Mouse (Mus musculus) right cerebral cortex, adult 2 months (tissue): Measurements from ENCODE around the gene Rasal2.
A peak's percentile ranks its signal among the peaks of the same experiment; 100 is the strongest.
"Not testable (repeated sequence)": the region's sequence is repeated elsewhere in the genome, so short reads cannot be mapped to it uniquely, and the experiment has no call there.

Experiments used
- DNase-seq, 2 experiments: peaks; one replicate each; pipeline ENCODE4 v3.0.0; 2021 to 2022; ENCODE audit warnings: low spot score in 2 of 2

Rasal2 gene

DNA sequence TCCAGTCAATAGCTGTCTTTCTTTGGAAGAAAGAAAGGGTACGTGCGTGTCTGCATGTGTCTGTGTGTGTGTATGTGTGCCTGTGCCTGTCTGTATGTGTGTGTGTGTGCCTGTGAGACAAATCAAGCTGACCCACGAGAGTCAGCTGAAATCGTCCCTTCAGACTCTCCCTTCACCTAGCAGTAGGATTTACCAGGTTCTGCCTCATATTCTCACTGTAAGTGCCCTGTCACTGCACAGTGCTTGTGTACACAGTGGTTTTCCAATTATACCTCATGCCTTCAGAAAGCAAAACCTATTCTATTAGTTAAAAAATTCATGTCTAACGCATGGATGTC lies 168.0 kb downstream of the Rasal2 start:
- DNase-seq = no peak

DNA sequence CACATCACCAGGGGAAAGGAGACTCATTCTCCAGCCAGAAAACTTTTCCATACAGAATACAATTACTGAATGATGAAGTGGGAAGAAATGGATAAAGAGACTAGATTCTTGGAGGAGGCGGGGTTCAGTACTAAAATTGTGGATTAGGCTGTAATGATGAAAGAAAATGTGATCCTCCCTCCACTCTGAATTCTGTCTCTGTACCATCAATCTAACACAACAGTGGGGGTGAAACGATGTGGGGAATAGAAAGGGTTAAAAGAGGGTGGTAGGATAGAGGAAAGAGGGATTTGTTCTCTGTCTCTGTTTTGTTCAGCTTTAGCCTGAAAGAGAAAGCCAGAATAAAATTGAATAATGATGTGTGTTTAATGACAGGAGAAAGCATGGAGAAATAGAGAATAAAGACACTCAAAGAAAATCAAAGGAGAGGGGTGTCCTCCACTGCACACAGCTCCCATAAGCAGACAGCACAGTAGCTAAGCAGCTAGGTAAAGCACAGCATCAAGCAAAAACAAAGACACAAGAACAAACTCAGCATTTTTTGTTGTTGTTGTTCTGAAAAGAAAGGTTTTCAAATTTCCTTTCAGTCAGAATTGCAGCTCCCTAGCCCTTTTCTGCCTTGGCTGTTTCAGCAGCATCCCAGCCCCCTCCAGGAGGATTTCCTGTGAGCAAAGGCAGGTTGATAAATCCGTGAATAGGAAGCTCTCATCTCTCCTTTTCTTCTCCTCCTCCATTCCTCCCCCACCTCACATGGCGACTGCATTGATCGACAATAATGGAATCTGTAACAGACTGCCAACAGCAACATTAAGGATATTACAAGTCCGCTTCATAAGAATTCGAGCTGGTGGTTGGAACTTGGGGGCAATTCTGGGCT lies 168.6 kb downstream of the Rasal2 start:
- DNase-seq = peak; percentile 51 to 54

DNA sequence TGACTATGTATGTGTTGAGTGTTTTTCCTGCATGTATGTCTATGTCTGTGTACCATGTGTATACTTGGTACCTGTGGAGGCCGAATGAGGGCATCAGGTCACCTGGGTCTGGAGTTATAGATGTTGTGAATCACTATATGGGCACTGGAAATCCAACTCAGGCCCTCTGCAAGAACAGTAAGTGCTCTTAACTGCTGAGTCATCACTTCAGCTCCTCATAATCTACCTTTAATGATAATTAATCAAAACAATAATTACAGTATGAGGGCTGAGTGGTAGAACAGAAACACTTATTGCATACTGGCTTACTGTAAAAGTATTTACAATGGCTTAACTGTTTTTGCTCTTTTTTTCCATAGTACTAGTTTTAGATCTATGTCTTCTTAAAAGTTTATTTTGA lies 172.7 kb downstream of the Rasal2 start:
- DNase-seq = no peak

DNA sequence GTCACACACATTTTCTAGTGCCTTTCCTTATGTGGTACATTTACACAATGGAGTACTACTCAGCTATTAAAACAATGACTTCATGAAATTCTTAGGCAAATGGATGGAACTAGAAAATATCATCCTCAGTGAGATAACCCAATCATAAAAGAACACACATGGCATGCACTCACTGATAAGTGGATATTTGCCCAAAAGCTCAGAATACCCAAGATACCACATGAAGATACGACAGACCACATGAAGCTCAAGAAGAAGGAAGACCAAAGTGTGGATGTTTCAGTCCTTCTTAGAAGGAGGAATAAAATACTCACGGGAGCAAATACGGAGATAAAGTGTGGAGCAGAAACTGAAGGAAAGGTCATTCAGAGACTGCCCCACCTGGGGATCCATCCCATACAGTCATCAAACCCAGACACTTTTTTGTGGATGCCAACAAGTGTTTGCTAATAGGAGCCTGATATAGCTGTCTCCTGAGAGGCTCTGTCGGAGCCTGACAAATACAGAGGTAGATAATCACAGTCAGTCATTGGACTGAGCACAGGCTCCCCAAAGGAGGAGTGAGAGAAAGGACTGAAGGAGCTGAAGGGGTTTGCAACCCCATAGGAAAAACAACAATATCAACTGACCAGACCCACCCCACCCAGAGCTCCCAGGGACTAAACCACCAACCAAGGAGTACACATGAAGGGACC lies 175.6 kb downstream of the Rasal2 start:
- DNase-seq = not testable (repeated sequence)

DNA sequence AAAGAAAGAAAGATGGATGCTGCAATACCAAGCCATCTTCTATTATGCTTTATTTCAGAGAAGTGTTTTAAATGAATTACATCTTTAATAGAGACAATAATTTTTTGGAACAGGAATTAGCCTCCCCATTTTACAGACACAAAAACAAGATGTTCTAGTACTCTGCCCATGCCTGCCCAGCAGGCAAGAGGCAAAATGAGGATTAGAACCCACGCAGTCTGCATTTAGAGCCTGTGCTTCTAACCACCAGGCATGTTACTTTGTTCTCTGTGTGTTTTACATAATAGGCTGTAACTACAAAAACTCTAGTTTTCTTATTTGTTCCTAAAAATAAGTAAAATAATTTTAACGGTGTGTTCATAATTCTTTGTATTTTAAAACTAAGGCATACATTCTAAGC lies 178.9 kb downstream of the Rasal2 start:
- no peak for DNase-seq

DNA sequence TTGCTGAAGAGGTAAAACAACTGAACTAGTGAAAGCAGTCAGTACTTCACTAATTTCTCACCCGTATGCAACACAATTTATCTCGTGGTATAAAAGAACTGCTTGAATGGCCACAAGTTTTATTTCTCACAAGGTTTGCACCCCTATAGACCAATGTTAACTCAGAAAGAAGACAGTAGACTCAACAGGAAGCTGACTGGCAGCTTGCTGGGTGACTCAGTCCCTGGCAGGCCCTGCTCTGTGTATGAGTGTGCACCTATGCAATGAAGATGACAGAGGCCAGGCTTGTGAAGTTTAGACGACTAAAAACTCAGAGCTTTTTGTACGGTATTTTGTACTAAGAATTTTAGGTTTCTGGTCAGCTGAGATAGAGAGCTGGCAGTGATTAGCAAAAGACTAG lies 180.0 kb downstream of the Rasal2 start:
- peak in 1 of 2 experiments; percentile 54 for DNase-seq

DNA sequence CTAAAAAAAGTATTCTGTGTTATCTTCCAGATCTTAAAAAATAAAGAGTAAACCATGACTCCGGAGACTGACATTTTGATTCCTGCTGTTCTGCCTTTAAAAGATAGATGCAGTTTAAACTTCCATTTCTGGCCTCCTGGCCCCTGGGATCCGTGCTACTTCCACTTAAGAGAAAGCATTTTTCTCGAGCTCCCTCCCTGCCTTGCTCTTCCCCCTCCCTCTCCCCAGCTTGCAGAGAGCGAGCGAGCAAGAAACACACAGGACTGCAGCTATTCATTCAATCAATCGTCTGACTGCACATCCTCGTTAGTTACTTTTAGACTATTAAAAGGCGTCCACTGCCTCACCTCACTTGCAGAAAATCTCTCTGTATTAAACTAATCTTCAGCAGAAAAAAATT lies 181.4 kb downstream of the Rasal2 start:
- peak; percentile 54 to 66 for DNase-seq

DNA sequence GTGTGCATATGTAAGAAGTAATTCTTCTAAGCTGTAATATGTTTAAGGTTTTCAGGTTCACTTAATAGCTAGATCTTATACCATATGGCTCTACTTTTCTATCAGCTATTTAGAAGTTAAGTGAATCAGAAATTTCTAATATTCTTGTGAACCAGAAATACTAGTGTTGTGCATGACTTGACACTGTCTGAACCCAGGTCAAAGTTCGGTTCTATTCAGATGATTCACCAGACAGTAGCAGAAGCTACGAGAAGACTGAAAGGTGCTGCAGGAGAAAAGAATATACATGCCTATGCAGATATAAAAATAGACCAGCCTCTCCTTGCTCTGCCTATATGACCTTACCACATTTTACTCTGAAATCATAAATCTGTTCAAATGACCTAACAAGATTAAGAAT lies 182.0 kb downstream of the Rasal2 start:
- DNase-seq = no peak

DNA sequence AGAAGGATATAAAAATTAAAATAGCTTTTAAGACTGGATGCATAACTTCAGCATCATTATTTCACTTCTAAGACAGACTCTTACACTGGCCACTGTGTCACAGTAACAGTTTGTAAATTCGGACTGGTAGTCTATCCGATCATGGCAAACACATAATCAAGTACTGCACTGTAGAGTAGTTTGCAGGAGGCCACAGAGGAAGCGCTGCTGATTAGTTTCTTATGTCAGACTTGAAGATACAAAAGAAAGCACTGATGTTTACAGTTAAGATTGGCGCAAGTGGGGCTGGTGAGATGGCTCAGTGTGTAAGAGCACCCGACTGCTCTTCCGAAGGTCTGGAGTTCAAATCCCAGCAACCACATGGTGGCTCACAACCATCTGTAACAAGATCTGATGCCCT lies 187.4 kb downstream of the Rasal2 start:
- DNase-seq = no peak

DNA sequence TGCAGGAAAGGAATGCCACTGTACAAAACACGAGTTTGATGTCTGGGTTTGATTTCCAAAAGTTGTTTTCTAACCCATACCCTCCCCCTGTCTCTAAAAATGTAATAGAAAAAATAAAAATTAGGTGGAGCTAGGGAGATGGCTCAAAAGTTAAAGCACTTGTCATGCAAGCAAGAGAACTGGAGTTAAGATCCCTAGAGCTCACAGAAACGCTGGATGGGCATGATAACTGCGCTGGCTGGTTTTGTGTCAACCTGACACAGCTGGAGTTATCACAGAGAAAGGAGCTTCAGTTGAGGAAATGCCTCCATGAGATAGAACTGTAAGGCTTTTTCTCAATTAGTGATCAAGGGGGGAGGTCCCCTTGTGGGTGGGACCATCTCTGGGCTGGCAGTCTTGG lies 191.5 kb downstream of the Rasal2 start:
- no peak for DNase-seq

DNA sequence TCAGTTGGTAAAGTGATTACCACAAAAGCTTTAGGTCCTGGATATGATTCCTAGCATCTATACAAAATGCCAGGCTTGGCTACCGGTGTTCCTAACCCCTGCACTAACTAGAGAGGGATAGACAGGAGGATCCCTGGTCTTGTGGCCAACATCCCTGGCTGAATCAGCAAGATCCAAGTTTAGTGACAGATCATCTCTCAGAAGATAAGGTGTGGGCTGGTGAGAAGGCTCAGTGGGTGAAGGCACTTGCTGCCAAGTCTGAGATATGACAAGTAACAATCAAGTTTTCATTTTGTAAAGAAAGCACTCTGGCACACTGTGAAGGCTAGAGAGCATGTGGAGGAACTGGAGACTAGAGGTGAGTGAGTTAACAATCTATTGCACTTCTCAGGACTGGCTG lies 191.9 kb downstream of the Rasal2 start:
- DNase-seq = peak; percentile 35 to 41

DNA sequence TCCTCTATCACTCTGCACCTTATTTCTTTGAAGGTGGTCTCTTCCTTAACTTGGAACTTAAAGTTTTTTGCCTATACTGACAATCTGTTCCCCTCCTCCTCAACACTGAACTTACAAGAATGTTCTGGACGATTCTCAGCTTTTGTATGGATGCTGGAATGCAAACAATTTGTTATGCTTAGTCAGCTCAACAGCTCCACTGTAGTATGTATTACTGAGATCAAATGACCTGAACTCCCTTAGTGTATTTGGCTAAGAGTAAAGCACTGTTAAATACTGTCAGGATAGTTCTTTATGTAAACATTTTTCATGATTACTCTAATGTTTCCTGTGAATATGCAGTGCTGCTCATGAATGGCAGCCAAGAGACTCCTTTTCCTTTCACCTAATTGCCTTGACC lies 203.6 kb downstream of the Rasal2 start:
- no peak for DNase-seq

DNA sequence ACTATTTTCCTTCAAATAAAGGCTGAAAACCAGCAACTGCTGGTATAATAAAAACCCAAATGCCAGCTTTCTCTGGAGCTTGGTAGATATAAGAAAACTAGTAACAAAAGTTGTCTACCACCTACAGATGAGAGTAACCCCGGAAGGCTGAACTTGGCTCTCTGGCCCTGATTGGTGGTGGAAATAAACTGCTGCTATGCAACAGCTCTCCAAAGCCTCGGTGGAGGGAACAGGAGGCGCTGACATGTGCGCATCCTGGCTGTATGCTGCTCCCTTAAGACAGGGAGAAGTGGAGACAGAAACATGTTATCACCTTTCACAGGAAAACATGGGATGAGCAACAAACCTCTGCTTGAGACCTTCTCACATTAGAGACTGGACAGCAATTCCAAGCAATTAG lies 206.7 kb downstream of the Rasal2 start:
- no peak for DNase-seq

DNA sequence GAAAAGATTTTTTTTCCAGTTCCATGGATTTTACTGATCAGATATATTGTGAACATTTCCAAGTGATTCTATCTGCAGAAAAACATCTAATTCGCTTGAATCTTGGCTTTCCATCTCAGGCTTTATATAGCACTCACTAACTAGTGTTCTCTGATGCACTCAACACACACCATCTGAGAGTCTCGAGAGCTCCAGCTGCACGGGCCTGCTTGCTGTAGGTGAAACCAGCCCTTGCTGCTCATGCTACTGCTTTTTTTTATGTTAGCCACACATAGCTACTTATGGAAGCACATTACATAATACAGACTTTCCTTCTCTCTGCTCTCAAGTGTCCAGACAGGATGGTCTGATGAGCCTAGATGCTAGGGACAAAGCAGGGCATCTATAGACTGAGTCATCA lies 229.4 kb downstream of the Rasal2 start:
- peak; percentile 51 to 52 for DNase-seq

DNA sequence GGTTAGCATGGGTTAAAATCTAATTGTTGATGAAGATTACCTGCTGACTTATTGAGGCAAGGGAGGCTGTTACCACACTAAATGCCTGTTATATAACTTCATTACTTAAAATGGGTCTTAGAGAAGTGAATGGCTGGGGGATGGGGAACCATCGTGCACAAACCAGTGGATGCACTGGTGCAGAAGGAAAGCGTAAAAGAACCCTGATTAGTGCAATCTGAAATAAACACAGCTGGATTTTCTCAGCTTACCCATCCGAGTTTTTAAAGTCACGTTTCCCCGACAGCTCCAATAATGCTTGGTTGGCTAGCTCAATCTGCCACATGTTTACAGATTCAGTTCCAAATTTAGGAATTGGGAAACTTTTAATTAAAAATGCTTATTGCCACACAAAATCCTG lies 230.0 kb downstream of the Rasal2 start:
- no peak for DNase-seq

DNA sequence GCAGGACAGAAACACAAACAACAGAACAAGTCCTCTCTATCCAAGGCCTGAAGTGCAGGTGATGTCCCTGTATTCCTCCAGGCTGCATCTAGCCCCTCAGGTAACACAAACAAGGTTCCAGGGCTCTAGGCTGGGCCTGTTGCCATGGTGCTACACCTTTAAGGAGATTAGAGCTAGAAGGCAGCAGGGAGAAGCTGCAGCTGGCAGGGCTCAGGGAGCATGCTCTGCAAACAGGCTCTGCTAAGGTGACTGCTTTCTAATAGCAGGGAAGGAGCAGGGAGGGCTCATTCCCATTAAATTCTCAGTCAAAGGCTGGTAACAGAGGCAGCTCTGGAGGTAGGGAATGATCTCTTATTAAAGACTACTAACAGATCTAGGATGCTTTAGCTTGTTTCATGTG lies 231.3 kb downstream of the Rasal2 start:
- DNase-seq = peak in 1 of 2 experiments; percentile 36

DNA sequence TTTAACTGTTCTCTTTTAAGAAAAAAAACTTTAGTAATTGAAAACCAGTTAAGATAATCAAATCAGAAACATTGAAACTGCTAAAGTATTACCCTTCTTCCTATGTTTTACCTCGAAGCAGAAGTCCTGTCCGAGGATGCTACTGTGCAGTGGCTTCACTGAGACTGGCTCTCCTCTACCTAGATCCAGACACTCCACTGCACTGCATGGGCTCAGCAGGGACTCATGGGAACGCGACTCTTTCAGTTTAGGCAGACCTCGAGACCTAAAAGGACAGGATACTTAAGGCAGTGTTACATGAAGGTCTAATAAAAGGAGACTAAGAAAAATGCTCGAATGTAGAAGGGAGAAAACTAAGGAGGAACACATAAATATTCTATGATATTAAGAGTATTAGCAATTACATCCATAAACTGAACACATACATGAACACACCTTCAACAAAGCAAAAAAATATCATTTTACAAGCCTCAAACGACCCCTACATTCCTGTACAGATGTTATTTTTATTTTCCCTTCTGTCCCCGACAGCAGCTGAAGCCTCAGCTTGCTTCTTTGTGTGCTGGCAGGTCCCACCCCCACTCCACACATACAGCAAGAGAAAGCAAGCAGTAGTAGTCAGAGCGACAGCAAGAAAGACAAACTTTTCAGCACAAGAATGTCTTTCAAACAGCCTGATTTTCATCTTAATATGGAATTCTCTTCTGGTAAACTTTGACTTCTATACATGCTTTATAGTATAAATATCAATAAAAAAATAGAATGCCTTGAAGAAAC lies 233.2 kb downstream of the Rasal2 start:
- no peak for DNase-seq

DNA sequence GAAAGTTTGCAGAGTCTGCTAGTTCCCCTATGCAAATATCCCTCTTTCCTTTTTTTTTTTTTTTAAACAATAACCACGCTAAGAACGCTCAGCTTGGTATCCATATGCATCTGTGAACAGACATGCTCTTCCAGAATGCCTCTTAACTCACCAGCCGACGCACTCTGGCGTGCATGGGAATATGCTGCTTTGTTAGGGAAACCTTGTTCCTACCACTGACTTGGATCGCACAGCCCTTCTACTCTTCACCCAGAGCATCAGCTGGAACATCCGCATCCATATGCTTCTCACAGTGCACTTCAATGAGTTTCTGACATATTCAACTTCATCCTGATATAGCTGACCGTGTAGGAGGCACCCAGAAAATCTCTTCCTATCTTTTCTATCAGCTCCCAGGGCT lies 243.1 kb downstream of the Rasal2 start:
- DNase-seq = peak; percentile 38 to 40

DNA sequence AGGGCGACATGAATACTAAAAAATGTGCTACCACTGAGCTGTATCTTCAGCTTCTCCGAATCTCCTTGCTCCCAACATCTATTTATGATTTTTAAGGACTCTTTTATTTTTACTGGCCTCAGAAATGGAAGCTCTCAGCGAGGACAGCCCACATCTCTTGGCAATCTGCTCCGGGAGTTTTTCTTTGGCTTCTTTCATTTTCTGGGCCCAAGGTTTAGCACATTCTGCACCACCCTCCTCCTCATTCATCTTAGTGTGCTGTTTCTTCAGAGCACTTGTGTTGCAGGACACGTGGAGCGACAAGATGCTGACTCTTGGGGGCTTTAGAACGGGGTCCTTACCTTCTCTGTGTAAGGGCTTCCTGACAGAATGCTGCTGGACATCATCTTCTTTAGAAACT lies 243.5 kb downstream of the Rasal2 start:
- DNase-seq = peak; percentile 68 to 73

DNA sequence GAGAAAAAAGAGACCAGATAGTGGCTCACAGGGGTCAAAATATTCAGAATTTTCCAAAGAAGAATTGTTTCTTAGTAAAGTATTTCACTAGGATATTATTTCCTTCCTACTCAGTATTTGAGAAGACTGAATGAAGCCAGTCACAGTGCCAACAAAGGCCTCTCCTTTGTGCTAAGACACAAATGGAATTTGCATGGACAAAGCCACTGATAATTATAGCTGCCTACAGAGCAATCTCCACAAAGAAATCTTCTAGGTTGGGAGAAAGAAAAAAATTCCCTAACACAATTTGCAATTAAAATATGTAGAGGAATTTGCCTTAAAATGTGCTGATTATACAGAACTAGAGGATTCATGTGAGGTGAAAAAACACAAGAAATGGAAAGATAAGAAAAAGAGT lies 258.6 kb downstream of the Rasal2 start:
- no peak for DNase-seq

DNA sequence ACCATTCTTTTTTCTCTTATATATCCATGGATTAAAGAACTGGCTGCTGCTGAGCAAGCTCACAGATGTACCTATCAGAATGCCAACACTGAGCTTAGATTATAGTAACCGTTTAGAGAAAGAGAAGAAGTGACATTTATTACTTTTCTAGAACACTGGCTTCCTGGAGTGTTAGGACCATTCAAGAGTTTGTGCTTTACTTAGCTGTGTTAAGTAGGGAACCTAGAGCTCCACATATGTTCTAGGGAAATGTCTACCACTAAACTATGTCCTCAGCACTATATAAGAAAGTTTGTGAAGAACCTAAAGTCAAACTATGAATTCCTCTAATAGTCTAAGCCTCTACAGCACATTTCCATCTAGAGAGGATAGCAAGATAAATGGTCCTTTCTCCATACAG lies 262.3 kb downstream of the Rasal2 start:
- no peak for DNase-seq

DNA sequence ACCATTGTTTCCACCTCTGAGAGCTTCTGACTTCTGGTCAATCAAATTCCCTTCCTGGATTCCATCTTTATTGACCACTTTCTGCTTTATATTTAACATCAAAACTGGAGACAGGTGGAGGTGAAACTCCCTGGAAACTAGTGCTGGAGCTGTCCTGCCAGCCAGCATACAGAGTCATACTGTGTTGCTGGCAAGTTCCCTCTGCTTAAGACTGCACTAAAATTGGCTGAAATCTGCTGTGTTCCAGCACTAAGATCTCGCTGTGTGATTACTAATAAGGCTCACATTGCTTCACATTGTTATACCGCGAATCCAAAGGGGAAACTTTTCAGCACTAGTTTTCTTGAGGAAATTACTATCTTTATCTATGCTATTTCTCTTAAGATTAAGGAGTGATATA lies 267.8 kb downstream of the Rasal2 start:
- no peak for DNase-seq
